Mouse (Mus musculus) lung, postnatal 0 days (tissue): ENCODE data around the gene Zfp512b.

Experiments used
- CTCF ChIP-seq: IDR thresholded peaks from 2 replicates; pipeline ENCODE4 v1.5.1; 2016; ENCODE audit warnings: antibody characterized with exemption, mild to moderate bottlenecking
- EP300 ChIP-seq: IDR thresholded peaks from 2 replicates; pipeline ENCODE4 v1.6.1; 2016; ENCODE audit warnings: antibody characterized with exemption, mild to moderate bottlenecking, control low read depth

- TF ChIP-seq CTCF (no peak), EP300 (no peak)
Observed at GRCm38 (mm10) chr2:181567338-181567737, 25.3 kb downstream of the Zfp512b start.
